Comparison of ENCODE assay signal across 10 mouse cellular contexts in genomic region chr5:120094602-120095001, GRCm38 (mm10). TPM values are rescaled to one million over a fixed set of nuclear protein-coding genes. Genes with fewer than 3 reads are reported as not detected.
A peak's percentile ranks its signal among the peaks of the same experiment; 100 is the strongest.
DNase-seq lines count a peak whose midpoint lies in the region; ATAC-seq and TF ChIP-seq lines count a peak whose summit lies in the region.
"Had no signal": no experiment of that assay in that cellular context is flagged by ENCODE, and none has a peak within 500 bp of the region (broad histone marks: within the 10 kb centered on the region; RNA-seq: fewer than 3 reads in every experiment).

No protein-coding gene starts in this region.

- no peaks in the 10 kb centered on the region for H3K4me1 ChIP-seq in kidney, adult 2 months (ENCODE audit: control insufficient read depth, insufficient read depth, low read length)
- H3K4me1 ChIP-seq in kidney, embryonic 16.5 days (ENCODE audit: insufficient read depth, low read length) = no peaks in the 10 kb centered on the region
- H3K4me1 ChIP-seq in ES-Bruce4 (ENCODE audit: control insufficient read depth, insufficient read depth, low read length) = no peaks in the 10 kb centered on the region
- H3K4me1 ChIP-seq in embryonic fibroblast, embryonic 13.5 days (ENCODE audit: control insufficient read depth, insufficient read depth, low read length) = no peaks in the 10 kb centered on the region
- H3K4me1 ChIP-seq: heart, embryonic 13.5 days; midbrain, embryonic 12.5 days had no signal

- H3K4me2 ChIP-seq in kidney, embryonic 16.5 days (replicated peaks; ENCODE audit: low read depth, low read length) = no peak overlapping the region
- H3K4me2 ChIP-seq: heart, embryonic 13.5 days; midbrain, embryonic 12.5 days had no signal

- no peak overlapping the region for H3K27ac ChIP-seq in kidney, adult 2 months (ENCODE audit: insufficient read depth, low read depth, low read length)
- no peak overlapping the region for H3K27ac ChIP-seq in kidney, embryonic 16.5 days (ENCODE audit: low read length)
- no peak overlapping the region for H3K27ac ChIP-seq in ES-Bruce4 (ENCODE audit: insufficient read depth, low read length)
- H3K27ac ChIP-seq in embryonic fibroblast, embryonic 13.5 days (ENCODE audit: insufficient read depth, low read length) = no peak overlapping the region
- H3K27ac ChIP-seq: heart, embryonic 13.5 days; midbrain, embryonic 12.5 days had no signal

- peak; percentile 72 for TF ChIP-seq CTCF in kidney, adult 2 months (conservative IDR thresholded peaks at IDR 0.05; ENCODE audit: insufficient read depth, insufficient read length, low read depth, low read length)
- peak; percentile 84 for TF ChIP-seq CTCF in ES-Bruce4 (IDR thresholded peaks at IDR 0.05; ENCODE audit: low read depth, low read length)
- TF ChIP-seq CTCF in embryonic fibroblast, embryonic 13.5 days (IDR thresholded peaks at IDR 0.05; ENCODE audit: borderline replicate concordance, insufficient read depth, low read length) = peak; percentile 40; the same call in 1 of the 2 replicates

- no peak for ATAC-seq in kidney, embryonic 16.5 days (ENCODE audit: low FRiP score, low TSS enrichment)

- H3K36me3 ChIP-seq in kidney, adult 2 months (ENCODE audit: control insufficient read depth, insufficient read depth, low read length) = no peaks in the 10 kb centered on the region
- no peaks in the 10 kb centered on the region for H3K36me3 ChIP-seq in kidney, embryonic 16.5 days (ENCODE audit: insufficient read depth, low read length)
- no peaks in the 10 kb centered on the region for H3K36me3 ChIP-seq in ES-Bruce4 (ENCODE audit: control insufficient read depth, insufficient read depth, low read length, poor library complexity, severe bottlenecking)
- H3K36me3 ChIP-seq: heart, embryonic 13.5 days; midbrain, embryonic 12.5 days had no signal

- no peaks in the 10 kb centered on the region for H3K9me3 ChIP-seq in kidney, embryonic 16.5 days (ENCODE audit: low read length)
- no peaks in the 10 kb centered on the region for H3K9me3 ChIP-seq in ES-Bruce4 (replicated peaks; ENCODE audit: control insufficient read depth, insufficient read depth, low read length, poor library complexity, severe bottlenecking)
- H3K9me3 ChIP-seq: heart, embryonic 13.5 days; midbrain, embryonic 12.5 days had no signal

- no peaks in the 10 kb centered on the region for H3K27me3 ChIP-seq in kidney, adult 2 months (replicated peaks; ENCODE audit: control insufficient read depth, insufficient read depth, low read length)
- peaks cover 10% of the 10 kb centered on the region; the same call in 1 of the 2 replicates for H3K27me3 ChIP-seq in kidney, embryonic 16.5 days (ENCODE audit: insufficient read depth, low read length)
- no peaks in the 10 kb centered on the region for H3K27me3 ChIP-seq in ES-Bruce4 (ENCODE audit: control insufficient read depth, insufficient read depth, low read length, poor library complexity, severe bottlenecking)

- no peak overlapping the region for H3K9ac ChIP-seq in kidney, embryonic 16.5 days (replicated peaks; ENCODE audit: low read length)
- no peak overlapping the region for H3K9ac ChIP-seq in ES-Bruce4 (ENCODE audit: low read depth, poor library complexity, severe bottlenecking)
- H3K9ac ChIP-seq: heart, embryonic 13.5 days; midbrain, embryonic 12.5 days had no signal

- DNase-seq in kidney, adult 2 months = peak; percentile 38
- DNase-seq in adrenal gland, adult 18-20 months (ENCODE audit: low spot score in 2 of 2) = peak; percentile 30 to 62
- peak; percentile 73 for DNase-seq in lung, postnatal 36 days
- peak; percentile 88 for DNase-seq in thymus, postnatal 4 days
- DNase-seq in frontal cortex, postnatal 25 days (ENCODE audit: low spot score in 2 of 2) = no peak

- no peak overlapping the region for H3K4me3 ChIP-seq in kidney, adult 2 months (ENCODE audit: insufficient read depth, low read depth, low read length)
- H3K4me3 ChIP-seq in kidney, embryonic 16.5 days (ENCODE audit: low read length) = no peak overlapping the region
- H3K4me3 ChIP-seq in ES-Bruce4 (ENCODE audit: low read depth, low read length) = no peak overlapping the region
- no peak overlapping the region for H3K4me3 ChIP-seq in embryonic fibroblast, embryonic 13.5 days (ENCODE audit: insufficient read depth, low read length)
- H3K4me3 ChIP-seq: heart, embryonic 13.5 days; midbrain, embryonic 12.5 days had no signal

- 59% methylated on average over 7 of the region's 7 CpGs for WGBS in kidney, adult 2 months
- WGBS in kidney, embryonic 16.5 days = 67% methylated on average over 7 of the region's 7 CpGs

- TF ChIP-seq POLR2A in kidney, adult 2 months (IDR thresholded peaks at IDR 0.05; ENCODE audit: low read depth, low read length) = no peak
- no peak for TF ChIP-seq POLR2A in ES-Bruce4 (IDR thresholded peaks at IDR 0.05; ENCODE audit: insufficient read depth, low read length)
- TF ChIP-seq POLR2A in embryonic fibroblast, embryonic 13.5 days (IDR thresholded peaks at IDR 0.05; ENCODE audit: low read depth, low read length) = no peak

- no peak for TF ChIP-seq EP300 in ES-Bruce4 (IDR thresholded peaks at IDR 0.05; ENCODE audit: insufficient read depth, low read depth, low read length)

RNA-seq across cellular contexts. Expression of gene Rbm19, which starts 21.7 kb away (rescaled TPM):
- polyA plus RNA-seq in kidney, adult 2 months (2012; rRNA removed) = 10.7 and 12.1 TPM in 2 replicates
- 26.0 and 28.1 TPM in 2 replicates for polyA plus RNA-seq in kidney, embryonic 16.5 days (2015; fragmentation: Nextera tagmentation; extraction: Ambion mirVana)
- polyA plus RNA-seq in ES-Bruce4 (2011; ENCODE audit: insufficient read depth, insufficient read length, low read depth, missing spikeins) = 30.0 and 32.6 TPM in 2 replicates
- 10 to 100 TPM; 25.7 to 26.1 TPM for total RNA-seq in adrenal gland, adult 18-20 months (2021)
- 16.2 and 16.8 TPM in 2 replicates for polyA plus RNA-seq in embryonic fibroblast, embryonic 13.5 days (2011; ENCODE audit: insufficient read length, low read depth, missing spikeins)

Comparison
In these comparisons a context has a peak if more than half of its experiments do, and no peak if none do; other contexts are left out.
1. DNase-seq: peak in kidney, adult 2 months (single experiment), adrenal gland, adult 18-20 months (2 of 2), lung, postnatal 36 days (single experiment) and thymus, postnatal 4 days (single experiment); none in frontal cortex, postnatal 25 days (0 of 2).
2. Peak in every context shown above with its lines, with median percentiles within 50 percentile points of each other: CTCF ChIP-seq.